Mouse (Mus musculus) left cerebral cortex, adult 2 months (tissue): ENCODE measurements around the gene Cdc42se1. TPM values are rescaled to one million over a fixed set of nuclear protein-coding genes. Genes with fewer than 3 reads are reported as not detected.
"Not testable (repeated sequence)": the region's sequence is repeated elsewhere in the genome, so short reads cannot be mapped to it uniquely, and the experiment has no call there.

Experiments used
- DNase-seq, 2 experiments: peaks; one replicate each; pipeline ENCODE4 v3.0.0; 2021 to 2022; ENCODE audit warnings: low spot score in 2 of 2, mixed read lengths in 1 of 2; ENCODE audit errors: extremely low spot score in 1 of 2
- H3K27ac ChIP-seq: fragments of 200-600 bp; 2 replicates; pipeline ENCODE4 v1.8.1; 2022
- H3K4me3 ChIP-seq: fragments of 200-600 bp; 2 replicates; pipeline ENCODE4 v1.8.1; 2022
- CTCF ChIP-seq: fragments of 200-600 bp; IDR thresholded peaks from 2 replicates; pipeline ENCODE4 v1.8.1; 2022; ENCODE audit warnings: antibody characterized with exemption, mild to moderate bottlenecking, moderate library complexity
- intact Hi-C: fragments of 180-260 bp; cut with DNase I; formaldehyde crosslinking; loops from one replicate; pipeline ENCODE4 v1.15.1; 2025
- total RNA-seq, 2 experiments: library from RNA; stranded (reverse); gene quantifications; 2 replicates each; pipeline ENCODE4 v1.2.3; 2021

Gene Cdc42se1
- total RNA-seq, 2 experiments from 2014 or later = 67.5 to 70.3 TPM

DNA sequence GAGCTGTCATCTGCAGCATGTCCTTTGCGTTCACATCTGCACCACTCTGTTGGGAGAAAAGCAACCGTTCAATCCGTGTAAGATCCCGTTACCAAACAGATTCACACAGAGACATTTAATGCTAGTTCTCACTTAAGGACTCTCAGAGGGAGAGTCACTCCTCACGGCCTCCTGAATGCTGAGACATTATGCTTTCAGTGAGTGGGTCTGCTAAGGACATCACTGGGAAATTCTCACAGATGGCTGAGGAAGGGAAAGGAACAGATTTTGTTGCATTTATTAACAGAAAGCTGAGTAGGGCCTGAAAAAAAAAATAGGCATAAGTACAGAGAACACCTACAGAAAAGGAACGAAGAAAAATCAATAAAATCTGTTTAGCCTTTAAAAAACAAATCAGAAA, 24.7 kb upstream of the Cdc42se1 start:
- TF ChIP-seq CTCF = no peak
- no peak overlapping the region for H3K4me3 ChIP-seq
- intact Hi-C loops = no loop called here
- H3K27ac ChIP-seq = peak overlapping the region; percentile 13; the same call in 1 of the 2 replicates
- no peak for DNase-seq

DNA sequence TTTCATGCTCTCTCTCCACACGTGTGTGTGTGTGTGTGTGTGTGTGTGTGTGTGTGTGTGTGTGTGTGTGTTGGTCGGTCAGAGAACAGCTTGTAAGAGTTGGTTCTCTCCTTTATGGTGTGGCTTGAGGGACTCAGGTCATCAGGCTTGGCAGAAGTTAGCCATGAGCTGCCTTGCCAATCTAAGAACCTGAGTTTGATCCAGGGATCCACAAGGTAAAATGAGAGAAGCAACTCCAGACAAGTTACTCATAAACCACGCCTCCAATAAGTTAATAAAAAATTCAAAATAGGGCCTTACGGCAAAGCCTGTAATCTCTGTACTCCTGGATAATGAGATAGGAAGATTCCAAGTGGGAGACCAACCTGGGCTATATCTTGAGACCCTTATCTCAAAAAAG, 20.2 kb upstream of the Cdc42se1 start:
- Histone ChIP-seq H3K4me3 (no peak overlapping the region), H3K27ac (no peak overlapping the region)
- DNase-seq = no peak
- no peak for TF ChIP-seq CTCF
- intact Hi-C loops = no loop called here

DNA sequence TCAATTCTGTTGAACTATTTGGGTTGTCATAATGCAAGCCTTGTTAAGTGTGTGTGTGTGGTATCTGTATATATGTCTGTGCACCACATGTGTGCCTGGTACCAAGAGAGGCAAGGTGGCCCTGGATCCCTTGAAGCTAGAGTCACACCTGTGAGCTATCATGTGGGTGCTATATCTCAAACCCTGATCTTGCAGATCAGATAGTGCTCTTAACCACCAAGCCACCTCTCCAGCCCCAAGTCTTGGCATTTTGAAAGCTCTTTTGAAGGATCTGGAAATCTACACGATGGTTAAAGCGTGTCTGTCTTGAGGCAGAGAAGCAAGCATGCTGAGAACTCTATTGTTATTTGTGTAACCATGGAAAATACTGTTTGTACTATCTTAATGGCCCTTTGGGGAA, 17.9 kb upstream of the Cdc42se1 start:
- no peak for TF ChIP-seq CTCF
- DNase-seq = no peak
- intact Hi-C loops = no loop called here
- Histone ChIP-seq H3K4me3 (no peak overlapping the region), H3K27ac (no peak overlapping the region)

DNA sequence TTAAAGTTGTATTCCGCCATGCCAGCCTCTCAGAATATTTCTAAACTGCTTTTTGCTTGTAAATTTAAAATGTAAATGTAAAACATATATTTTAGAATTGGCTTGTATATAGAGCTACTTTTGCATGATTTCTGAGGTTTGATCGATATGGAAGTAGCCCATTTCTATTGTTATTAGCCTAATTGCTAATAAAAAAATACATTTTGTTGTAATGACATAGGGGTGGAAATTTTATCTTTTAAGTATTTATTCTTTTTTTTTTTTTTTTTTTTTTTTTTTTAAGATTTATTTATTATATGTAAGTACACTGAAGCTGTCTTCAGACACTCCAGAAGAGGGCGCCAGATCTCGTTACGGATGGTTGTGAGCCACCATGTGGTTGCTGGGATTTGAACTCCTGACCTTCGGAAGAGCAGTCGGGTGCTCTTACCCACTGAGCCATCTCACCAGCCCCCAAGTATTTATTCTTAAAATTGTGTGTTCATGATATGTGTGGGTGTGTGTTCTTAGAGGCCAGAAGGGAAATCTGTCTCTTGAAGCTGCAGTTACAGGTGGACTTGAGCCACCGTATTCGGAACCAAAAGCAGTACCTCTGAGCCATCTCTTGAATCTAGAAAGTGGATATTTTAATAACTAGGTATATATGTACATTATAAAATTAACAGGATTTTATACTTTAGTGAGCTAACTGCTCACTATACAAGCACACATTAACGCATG, 15.5 kb upstream of the Cdc42se1 start:
- DNase-seq, H3K4me3 ChIP-seq, intact Hi-C loops, H3K27ac ChIP-seq: not testable (repeated sequence)

DNA sequence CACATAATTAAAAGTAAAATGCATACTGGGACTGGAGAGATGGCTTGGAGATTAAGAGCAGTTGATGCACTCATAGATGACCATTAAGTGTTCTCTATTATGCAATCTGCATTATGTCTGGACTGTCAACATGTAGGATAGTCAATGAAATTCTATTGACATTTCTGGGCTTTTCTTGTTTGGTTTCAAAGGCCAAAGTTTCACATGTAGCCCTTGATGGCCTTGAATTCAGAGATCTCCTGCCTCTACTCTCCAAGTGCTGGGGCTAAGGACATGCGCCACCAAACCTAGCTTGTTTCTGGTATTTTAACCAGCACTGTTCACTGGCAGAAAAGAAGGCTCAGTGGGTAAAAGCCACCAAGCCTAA, 14.9 kb upstream of the Cdc42se1 start:
- intact Hi-C loops = no loop called here
- Histone ChIP-seq H3K27ac (no peak overlapping the region), H3K4me3 (no peak overlapping the region)
- DNase-seq = no peak
- no peak for TF ChIP-seq CTCF

DNA sequence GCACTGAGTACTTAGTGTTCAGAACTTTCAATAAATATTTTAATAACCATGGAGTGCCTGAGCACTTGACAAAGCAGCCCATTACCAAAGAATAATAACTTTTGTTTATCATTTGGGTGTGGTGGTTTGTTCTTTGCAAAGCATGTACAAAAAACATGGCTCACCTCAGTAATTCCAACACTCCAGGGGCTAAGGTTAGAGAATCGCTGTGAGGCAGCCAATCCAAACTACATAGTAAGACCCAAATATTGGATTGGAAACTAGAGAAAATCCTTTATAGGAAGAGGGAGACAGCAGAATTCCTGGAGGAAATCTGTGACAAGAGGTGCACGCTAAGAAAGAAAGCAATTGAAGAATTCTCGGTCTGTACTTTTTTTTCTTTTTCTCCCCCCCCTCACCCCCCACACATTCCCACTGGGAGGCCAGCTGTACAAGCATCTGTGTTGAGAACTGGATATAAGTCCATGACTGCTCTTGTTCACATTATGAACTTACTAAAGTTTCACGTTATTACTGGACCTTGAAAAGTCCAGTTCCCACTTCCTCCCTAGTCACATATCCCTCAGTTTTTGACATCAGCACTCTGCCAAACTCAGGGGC, 11.8 kb upstream of the Cdc42se1 start:
- peak overlapping the region; percentile 99; the same call in 1 of the 2 replicates for H3K27ac ChIP-seq
- H3K4me3 ChIP-seq = peak overlapping the region; percentile 80
- TF ChIP-seq CTCF = no peak
- intact Hi-C loops = loop anchor here (1.0 to 5.0 kb wide), 4 partner anchors 12 to 76 kb away; partner anchors contain the start of genes Cdc42se1 and Mindy1
- no peak for DNase-seq

DNA sequence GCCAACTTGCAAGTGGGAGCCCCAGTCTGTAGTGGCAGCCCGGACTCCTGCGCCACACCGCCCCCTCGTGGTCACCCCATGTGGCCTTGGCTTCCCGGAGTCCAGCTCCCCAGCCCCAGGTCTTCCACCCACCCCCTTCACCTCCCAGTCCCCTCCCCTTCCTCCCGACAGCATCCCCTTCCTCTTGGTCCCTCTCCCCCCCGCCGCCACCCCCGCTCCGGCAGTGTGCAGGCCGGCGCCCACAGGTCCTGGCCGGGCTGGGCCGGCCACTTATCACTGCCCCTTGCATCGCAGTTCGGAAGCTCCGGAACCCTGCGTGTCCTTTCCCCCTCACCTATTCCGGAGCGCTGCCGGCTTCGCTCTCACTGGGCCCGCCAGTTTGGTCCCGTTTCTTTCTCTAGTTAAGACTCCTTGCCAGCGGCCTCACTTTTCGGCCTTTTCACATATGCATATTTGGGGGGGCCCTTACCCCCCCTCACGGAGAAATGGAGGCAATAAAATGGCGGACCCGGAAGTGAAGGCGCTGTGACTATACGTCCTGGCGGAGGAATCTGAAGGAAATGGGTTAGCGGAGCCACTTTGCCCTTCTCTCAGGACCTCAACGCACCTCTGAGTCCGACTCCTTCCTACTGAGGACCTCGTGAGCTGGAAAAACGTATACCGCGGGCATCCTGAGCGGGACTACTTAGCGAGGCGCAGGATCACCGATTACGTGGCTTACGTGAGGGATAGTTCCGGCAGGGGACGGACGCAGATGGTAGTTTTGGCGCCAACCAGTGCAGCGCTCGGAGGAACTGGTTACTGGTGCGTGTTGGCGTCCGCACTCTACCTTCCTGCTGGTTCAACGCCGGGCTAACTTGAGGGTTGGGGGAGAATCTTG, 11.0 kb upstream of the Cdc42se1 start, which contains the start of gene Gabpb2:
Gabpb2 (minus strand) TSS at position 662 of the 880 bp plus-strand sequence.
- Histone ChIP-seq H3K4me3 (peak within 1 kb of the TSS; percentile 80), H3K27ac (peak within 1 kb of the TSS; percentile 99)
- peak; percentile 88 for TF ChIP-seq CTCF
- DNase-seq = peak; percentile 88 to 90
- intact Hi-C loops = loop anchor here (1.0 to 5.0 kb wide), 4 partner anchors 11 to 77 kb away; partner anchors contain the start of genes Cdc42se1 and Mindy1

DNA sequence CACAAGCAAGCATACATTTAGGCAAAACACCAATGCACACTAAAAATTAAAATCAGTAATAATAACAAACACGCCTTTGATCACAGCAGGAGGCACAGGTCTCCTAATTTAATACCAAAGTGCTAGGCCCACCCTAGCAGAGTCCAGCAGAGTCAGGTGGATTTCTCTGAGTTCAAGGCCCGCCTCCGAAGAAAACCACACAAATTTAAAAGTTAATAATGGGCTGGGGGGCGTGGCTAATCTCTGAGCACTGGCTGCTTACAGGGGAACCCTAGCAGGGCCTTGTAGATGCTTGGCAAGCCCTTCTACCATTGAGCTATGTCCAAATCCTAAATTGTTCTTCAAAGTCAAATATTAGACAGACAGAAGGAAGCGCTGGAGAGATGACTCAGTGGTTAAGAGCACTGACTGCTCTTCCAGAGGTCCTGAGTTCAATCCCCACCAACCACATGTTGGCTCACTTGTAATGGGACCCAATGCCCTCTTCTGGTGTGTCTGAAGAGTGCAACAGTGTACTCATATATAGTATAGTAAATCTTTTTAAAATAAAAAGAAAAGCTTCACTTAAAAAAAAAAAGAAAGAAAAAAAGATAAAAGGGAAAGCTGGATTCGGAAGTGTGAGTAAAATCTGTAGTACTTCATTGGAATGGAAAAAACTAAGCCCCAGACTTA, 9.9 kb upstream of the Cdc42se1 start:
- intact Hi-C loops = loop anchor here (5.0 kb wide), 1 partner anchor 44 kb away; no protein-coding TSS in a partner anchor
- no peak for DNase-seq
- H3K4me3 ChIP-seq = peak overlapping the region; percentile 80
- no peak overlapping the region; the same call in 1 of the 2 replicates for H3K27ac ChIP-seq
- peak; percentile 12 for TF ChIP-seq CTCF

DNA sequence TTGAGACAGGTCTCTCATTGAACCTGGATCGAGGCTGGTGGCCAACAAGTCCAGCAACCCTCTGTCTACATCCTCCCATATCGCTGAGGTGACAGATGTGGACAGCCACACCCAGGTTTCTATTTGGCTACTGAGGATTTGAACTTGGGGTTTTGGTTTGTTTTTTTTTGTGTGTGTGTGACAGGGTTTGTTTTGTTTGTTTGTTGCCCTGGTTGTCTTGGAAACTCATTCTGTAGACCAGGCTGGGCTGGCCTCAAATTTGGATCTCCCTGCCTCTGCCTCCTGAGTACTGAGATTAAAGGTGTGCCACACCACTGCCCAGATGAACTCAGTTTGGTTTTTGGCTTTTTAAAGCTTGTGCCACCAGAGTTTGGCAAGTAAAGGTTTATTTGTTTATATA, 5.5 kb upstream of the Cdc42se1 start:
- Histone ChIP-seq H3K4me3 (no peak overlapping the region), H3K27ac (no peak overlapping the region)
- intact Hi-C loops = no loop called here
- no peak for TF ChIP-seq CTCF
- DNase-seq = no peak

DNA sequence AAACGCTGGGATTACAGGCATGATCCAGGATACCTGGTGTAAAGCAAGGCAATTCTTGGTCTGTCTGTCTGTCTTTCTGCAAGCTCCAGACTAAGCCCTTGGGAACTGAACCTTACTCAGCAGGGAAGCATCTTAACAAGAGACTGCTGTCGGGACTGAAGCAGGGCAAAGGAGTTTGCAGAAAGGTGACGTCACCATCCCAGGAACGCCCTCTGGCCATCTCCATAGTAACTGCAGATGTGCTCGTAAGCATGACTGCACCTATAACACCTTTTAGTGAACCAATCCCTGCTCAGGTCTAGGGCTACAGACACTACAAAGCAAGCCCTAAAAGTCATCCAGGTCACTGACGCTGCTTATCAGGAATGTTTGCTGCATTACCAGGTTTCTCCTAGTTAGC, 4.2 kb upstream of the Cdc42se1 start:
- H3K27ac ChIP-seq = peak overlapping the region; percentile 17; the same call in 1 of the 2 replicates

DNA sequence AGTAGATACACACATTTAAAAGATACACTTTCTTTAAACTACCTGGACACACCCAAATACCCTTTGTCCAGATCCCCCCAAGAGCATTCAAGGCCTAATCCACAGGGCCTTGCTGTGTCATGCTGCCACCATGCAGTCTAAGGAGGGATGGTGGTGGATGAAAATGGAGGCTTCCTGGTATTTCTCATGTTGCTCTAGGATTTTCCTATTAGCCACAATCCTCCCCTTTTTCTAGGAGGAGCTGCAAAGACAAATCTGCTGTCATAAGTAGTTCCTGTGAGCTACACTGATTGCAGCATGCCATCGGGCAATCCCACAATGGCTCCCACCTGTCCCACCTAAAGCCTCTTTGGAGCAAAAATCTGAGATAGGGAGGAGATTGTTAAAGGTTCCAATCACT, 1.3 kb upstream of the Cdc42se1 start:
- no peak for TF ChIP-seq CTCF
- intact Hi-C loops = loop anchor here (5.0 kb wide), 2 partner anchors 40 to 205 kb away; partner anchors contain the start of gene Arnt
- H3K4me3 ChIP-seq = peak overlapping the region; percentile 65
- DNase-seq = no peak
- H3K27ac ChIP-seq = peak overlapping the region; percentile 99

More for the DNA sequence above, 4.2 kb upstream of the Cdc42se1 start:
- DNase-seq = no peak
- TF ChIP-seq CTCF = no peak
- intact Hi-C loops = no loop called here
- H3K4me3 ChIP-seq = peak overlapping the region; percentile 21
